Mouse (Mus musculus): ENCODE results near the gene Lrit2.

DNA sequence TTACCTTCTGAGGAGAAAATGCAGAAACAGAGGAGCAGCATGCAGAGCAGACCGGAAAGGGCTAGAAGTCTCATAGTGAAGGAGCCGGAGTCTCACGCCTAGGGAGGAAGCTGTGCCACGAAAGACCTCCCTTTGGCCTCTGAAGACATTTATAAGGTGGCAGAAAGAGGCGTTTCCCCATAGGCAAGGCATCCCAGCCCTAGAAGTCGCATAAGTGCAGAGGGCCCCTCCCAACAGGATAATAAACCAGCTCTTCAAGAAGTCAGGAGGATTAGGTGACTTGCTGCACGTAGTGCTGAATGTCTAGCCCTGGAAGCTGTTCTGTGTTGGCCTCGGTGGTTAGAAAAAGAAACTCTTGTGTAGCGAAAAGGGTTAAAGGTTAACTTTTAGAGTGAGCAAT lies 42.2 kb downstream of the Lrit2 start:
- TF ChIP-seq CTCF (conservative IDR thresholded peaks at IDR 0.05; ENCODE audit: low read length) = no peak
- TF ChIP-seq POU5F1 (IDR thresholded peaks at IDR 0.05; ENCODE audit: borderline replicate concordance, low read length) = no peak
- no peak for TF ChIP-seq NANOG (IDR thresholded peaks at IDR 0.05; ENCODE audit: borderline replicate concordance, low read length)
